Mouse (Mus musculus): ENCODE data around the gene Khdc1a.
A peak's percentile ranks its signal among the peaks of the same experiment; 100 is the strongest.
"Not testable (repeated sequence)": the region's sequence is repeated elsewhere in the genome, so short reads cannot be mapped to it uniquely, and the experiment has no call there.

Khdc1a gene

GRCm38 (mm10) chr1:21349341-21349740, at the start of gene Khdc1a:
Khdc1a (plus strand) TSS chr1:21349641.
- DNase-seq = no peak

DNA sequence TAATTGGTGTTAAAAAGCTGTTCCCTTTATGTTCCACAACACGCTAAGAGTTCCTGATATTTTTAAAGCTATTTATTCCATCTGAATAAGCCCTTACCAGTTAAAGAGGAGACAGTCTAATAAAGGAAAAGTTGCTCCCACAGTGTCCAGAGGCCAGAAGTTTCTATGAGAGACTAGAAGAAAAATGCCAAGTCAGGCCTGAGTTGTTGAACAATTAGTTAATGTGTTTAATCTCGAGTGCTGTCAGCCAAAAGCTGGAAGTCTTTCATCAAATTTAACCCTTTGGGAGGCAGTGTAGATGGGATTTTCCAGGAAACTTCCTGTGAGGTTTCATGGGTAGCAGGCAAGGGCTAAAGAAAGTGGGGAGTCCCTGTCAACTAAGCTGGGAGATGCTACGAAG, 49.6 kb upstream of the Khdc1a start:
- DNase-seq = no peak

GRCm38 (mm10) chr1:21301686-21302085, 47.8 kb upstream of the Khdc1a start:
- no peak for DNase-seq

- DNase-seq = no peak
Measured at GRCm38 (mm10) chr1:21304174-21304573, 45.3 kb upstream of the Khdc1a start.

DNA sequence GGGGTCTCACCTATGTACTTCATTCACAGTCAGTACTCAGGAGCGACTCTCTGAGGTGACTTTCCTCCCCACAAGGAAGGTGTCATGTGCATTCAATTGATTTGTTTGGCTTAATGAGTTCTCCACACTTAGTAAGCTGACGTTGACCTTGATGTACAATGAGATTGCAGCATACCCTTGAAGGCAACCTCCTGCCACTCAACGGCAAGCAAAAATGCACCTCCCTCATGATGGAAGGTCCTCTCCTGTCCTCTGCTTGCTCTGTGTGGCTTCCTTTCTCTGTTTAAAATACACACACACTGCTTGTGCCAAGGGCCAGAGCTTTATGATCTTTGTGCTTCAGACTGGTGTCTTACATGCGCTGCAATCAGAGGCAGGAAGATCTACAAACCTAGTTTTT, 44.8 kb upstream of the Khdc1a start:
- no peak for DNase-seq

DNA sequence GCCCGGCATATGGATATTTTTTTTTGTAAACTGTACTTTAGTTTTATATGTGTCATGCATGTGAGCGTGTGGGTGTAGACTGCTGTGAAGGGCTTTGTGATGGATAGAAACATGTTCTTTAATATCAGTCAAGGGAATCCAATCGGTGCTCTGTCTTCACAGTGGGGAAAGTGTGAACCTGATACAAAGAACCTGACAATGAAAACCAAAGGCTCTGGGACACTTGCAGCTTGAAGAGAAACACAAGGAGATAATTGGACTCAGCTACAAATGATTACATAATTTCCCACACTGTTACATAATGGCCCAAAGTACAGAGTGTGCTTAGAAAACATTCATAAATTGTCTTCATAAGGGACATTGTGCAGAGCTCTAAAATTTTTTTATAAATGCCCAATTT, 44.0 kb upstream of the Khdc1a start:
- DNase-seq = no peak

GRCm38 (mm10) chr1:21314336-21314735, 35.1 kb upstream of the Khdc1a start:
- DNase-seq = no peak

DNA sequence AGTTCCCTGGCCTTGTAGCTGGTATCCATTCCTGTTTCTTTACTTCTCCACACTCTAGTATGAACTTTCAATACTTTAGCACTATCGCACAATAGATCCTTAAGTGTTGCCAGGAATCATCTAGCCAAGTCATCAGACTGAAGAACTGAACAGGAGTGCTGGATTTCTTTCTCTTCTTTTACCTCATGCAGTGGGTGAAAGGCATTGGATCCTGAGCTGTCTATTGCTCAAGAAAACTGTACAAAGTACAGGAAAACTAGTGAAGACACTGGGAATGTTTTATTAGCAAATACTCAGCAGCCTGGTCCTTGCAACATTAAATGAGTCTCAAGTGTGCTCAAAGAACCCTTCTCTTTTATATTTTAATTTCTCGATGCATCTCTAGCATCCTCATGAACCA, 33.7 kb upstream of the Khdc1a start:
- no peak for DNase-seq

- DNase-seq = no peak
Measured at GRCm38 (mm10) chr1:21316305-21316704, 33.1 kb upstream of the Khdc1a start.

DNA sequence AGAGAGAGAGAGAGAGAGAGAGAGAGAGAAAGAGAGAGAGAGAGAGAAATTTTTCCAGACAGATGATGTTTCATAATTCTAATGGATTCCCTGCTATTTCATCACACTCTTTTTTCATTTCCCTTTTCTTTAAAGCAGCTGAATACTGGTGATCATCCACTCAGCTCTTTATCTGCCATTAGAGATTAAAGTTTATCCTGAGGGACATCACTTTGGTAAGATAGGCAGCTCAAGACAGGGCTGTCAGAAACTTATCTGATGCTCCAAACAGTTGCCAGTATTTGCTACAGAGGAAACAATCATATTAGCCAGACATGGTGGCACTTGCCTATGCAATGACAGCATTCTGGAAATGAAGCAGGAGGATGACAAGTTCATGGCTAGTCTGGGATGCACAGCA, 31.2 kb upstream of the Khdc1a start:
- no peak for DNase-seq

DNA sequence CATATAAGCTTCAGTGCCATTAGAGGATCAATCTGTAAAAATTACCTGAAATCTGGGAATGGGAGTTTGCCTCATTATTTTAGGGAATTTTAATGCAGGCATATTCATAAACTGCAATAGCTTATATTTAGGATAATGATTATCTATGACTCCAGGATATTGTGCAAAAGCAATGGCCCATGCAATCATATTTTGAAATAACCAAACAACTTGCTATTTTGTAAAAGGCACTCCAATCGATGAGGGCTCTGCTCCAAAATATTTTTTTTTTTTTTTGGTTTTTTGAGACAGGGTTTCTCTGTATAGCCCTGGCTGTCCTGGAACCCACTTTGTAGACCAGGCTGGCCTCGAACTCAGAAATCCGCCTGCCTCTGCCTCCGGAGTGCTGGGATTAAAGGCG, 29.2 kb upstream of the Khdc1a start:
- not testable (repeated sequence) for DNase-seq

- DNase-seq = no peak
Measured at GRCm38 (mm10) chr1:21321656-21322055, 27.8 kb upstream of the Khdc1a start.

DNA sequence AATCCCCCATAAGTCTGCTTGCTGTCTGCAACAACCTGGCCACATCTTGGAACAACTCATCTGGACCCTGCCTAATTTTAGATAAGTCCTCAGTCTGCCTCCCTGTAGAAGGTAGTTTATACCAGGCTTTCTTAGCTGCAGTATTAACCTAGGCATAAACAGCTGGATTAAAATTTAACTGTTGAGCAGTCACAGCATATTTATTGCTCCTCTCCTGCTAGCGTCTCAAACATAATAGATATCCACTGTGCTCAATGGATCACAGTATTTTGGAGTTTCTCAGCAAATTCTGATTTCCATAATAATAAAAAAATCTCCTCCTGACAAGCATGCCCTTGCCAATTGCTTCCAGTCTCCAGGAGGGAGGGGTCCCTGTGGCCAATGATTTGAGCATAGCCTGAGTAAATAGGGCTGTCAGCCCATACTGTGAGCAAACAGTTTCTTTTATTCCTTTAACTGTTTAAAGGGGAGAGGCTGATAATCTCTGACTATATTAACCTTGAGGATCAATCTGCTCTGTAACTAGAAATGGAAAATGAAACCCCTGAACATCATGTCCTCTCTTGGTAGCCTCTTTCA, 25.4 kb upstream of the Khdc1a start:
- no peak for DNase-seq

GRCm38 (mm10) chr1:21324633-21325032, 24.8 kb upstream of the Khdc1a start:
- no peak for DNase-seq

DNA sequence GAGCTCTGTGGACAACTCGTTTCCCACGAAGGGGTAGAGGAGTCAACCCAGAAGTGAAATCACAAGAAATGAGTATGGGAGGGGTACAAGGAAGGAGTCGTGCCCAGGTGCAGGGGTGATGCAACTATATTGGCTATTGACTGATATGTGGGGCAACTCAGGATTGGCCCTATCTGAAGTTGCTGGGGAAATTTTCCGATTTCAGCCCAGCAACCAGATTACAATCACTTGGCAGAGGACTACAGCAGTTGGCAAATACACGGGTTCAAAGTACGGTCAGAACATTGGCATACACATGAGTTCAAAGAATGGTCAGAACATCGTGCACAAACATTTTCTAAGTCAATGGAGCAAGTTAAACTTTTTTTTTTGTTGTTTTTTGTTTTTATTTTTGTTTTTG, 22.7 kb upstream of the Khdc1a start:
- peak; percentile 31 to 40 for DNase-seq

DNA sequence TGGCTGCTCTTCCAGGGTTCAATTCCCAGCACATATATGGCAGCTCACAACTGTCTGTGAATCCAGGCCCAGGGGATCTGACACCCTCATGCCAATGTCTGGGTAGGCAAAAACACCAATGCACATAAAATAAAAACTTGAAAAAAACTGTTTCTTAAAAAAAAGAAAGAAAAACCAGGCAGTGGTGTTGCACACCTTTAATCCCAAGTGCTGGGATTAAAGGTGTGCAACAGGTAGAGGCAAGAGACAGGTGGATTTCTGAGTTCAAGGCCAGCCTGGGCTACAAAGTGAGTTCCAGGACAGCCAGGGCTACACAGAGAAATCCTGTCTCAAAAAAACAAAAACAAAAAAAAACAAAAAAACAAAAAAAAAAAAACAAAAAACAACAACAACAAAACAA, 18.3 kb upstream of the Khdc1a start:
- not testable (repeated sequence) for DNase-seq

- DNase-seq = no peak
Measured at GRCm38 (mm10) chr1:21333222-21333973, 16.0 kb upstream of the Khdc1a start.

- DNase-seq = no peak
Measured at GRCm38 (mm10) chr1:21335836-21336235, 13.6 kb upstream of the Khdc1a start.

- no peak for DNase-seq
Measured at GRCm38 (mm10) chr1:21340745-21341144, 8.7 kb upstream of the Khdc1a start.

DNA sequence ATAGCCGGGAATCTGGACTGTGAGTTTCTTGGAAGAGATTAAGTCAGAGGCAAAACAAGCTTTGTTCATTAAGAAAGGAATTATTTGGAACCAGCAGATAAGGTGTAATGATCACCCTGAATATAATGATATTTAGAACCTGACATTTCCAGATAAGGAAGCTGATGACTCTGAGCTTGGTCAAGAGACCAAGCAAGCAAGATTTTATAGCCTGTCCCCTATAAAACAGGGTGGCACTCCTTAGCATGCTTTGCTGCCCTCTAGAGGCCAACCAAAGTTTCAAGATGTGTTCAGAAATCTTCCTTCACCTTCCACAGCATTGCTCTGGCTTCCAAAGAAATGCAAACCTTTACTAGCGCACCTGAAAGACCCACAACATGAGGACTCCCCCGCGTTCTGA, 5.2 kb upstream of the Khdc1a start:
- DNase-seq = peak; percentile 50 to 67

DNA sequence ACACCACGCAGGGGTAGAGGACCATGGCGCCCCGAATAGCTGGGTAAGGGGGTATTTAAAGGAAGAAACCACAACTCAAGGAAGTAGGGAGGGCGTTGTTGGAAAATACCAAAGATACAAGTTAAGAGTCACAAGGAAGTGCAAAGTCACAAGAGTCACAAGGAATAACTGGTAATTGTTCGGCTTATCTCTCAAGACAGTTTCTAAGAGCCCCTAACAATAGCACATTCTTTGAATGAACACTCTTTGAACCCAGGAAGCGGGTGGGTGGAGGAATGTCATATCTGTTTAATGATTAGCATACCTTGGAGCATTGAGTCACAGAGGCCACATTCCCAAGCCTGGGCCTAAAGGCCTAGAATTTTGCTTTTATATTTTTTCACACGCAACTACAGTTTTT, 4.7 kb upstream of the Khdc1a start:
- DNase-seq = not testable (repeated sequence)

DNA sequence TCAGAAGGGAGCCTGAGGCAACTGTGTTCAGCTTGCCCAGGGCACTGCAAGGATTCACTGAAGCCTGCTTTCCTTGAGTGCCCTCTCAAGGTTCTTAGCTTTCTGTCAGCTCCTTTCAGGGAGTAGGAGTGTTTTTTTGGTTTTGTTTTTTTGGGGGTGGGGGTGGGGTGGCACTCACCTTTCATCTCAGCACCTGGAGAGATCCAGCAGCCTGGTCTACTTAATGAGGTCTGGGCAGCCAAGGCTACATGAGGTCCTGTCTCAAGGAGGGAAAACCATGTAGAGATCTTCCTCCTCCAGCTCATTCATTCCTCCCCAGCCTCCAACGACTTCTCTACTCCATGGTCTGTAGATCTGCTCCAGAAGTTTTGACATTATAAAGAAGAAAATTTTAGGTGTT, 18.6 kb downstream of the Khdc1a start, which contains the start of gene Khdc1c:
Gene Khdc1c, plus strand, starts transcription at position 301 of the 400 bp plus-strand sequence.
- DNase-seq = not testable (repeated sequence)

DNA sequence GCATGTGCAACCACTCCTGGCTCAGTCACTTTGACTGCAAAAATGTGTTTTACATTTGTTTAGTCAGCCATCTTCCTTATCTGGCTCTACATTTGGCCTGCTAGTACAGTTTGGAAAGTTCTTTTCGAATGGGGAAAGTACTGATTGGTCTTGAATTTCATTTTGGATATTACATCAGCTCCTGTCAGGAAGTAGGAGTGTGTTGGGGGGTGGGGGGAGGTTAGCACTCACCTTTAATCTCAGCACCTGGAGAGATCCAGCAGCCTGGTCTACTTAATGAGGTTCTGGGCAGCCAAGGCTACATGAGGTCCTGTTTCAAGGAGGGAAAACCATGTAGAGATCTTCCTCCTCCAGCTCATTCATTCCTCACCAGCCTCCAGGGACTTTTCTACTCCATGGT, 33.8 kb downstream of the Khdc1a start, which contains the start of gene Khdc1b:
Gene Khdc1b, plus strand, starts transcription at position 301 of the 400 bp plus-strand sequence.
- no peak for DNase-seq

DNA sequence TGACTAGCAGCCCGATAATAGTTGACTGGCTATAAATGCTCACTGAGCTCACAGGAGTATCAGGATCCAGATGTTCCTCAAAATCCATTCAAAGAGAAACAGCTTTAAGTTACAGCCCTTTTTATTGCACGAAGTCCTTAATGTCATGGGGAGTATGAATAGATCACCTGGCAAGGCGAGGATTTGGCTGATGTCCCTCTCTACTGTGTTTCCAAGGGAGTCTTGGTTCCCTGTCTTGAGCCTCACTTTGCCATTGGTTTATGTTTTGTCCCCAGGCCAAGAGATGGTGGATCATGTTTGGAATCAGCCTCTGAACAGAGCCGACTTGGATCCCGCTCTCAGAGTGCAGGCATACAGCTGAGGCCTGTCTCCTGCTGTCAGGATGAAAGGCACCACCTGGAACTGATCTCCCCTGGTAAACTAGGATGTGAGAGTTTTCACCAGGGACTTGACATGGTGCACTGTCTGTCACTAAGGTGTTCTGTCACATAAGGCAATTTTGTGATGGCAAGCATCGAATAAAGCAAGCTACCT, 41.8 kb downstream of the Khdc1a start:
- no peak for DNase-seq

Measured in kidney, postnatal 25 days (tissue).